Mouse (Mus musculus): ENCODE measurements around the gene Gm17606. TPM values are rescaled to one million over a fixed set of nuclear protein-coding genes. Genes with fewer than 3 reads are reported as not detected.
"Not testable (repeated sequence)": the region's sequence is repeated elsewhere in the genome, so short reads cannot be mapped to it uniquely, and the experiment has no call there.

Gene Gm17606
- polyA plus RNA-seq, 1 experiment from 2014 or later, result not detected

DNA sequence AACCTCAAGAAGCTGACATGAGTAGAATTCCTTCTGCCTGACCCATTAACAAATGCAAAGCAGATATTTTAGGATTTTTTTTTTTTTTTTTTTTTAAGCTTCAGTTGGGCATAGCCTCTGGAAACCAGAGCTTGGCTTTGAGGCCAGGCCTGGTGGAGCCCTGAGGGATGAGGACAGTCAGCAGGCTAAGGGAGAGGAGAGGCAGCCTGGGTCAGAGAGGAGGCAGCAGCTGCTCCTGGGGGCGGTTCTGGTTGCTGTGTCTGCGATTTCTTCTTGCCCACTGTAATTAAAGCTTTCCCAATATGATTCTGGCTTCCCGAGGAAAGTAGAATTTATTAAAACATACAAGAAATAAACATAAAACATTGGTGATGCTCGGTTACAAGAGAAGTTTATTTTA, 31.5 kb upstream of the Gm17606 start:
- H3K9ac ChIP-seq (ENCODE audit: low read depth, low read length), result no peak overlapping the region
- no peaks in the 10 kb centered on the region for H3K4me1 ChIP-seq (replicated peaks; ENCODE audit: control insufficient read depth, insufficient read depth, low read length)
- H3K9me3 ChIP-seq (ENCODE audit: control insufficient read depth), result no peaks in the 10 kb centered on the region
- H3K36me3 ChIP-seq (ENCODE audit: control insufficient read depth, insufficient read depth), result peaks cover 18% of the 10 kb centered on the region
- no peak for ATAC-seq
- no peak overlapping the region for H3K4me3 ChIP-seq (ENCODE audit: low read depth, low read length)
- H3K27me3 ChIP-seq (replicated peaks; ENCODE audit: control insufficient read depth, insufficient read depth, low read length), result no peaks in the 10 kb centered on the region
- no peak for TF ChIP-seq CTCF (IDR thresholded peaks at IDR 0.05; ENCODE audit: low read depth)
- 61% methylated on average over 4 of the region's 4 CpGs for WGBS
- H3K4me2 ChIP-seq (replicated peaks; ENCODE audit: low read depth), result no peak overlapping the region
- H3K27ac ChIP-seq (ENCODE audit: low read depth, low read length), result no peak overlapping the region

GRCm38 (mm10) chr14:54609962-54610361, 30.8 kb upstream of the Gm17606 start:
- Histone ChIP-seq H3K27ac (ENCODE audit: low read depth, low read length) (no peak overlapping the region), H3K4me2 (replicated peaks; ENCODE audit: low read depth) (no peak overlapping the region), H3K4me1 (replicated peaks; ENCODE audit: control insufficient read depth, insufficient read depth, low read length) (no peaks in the 10 kb centered on the region), H3K36me3 (ENCODE audit: control insufficient read depth, insufficient read depth) (peaks cover 18% of the 10 kb centered on the region), H3K9me3 (ENCODE audit: control insufficient read depth) (no peaks in the 10 kb centered on the region), H3K4me3 (ENCODE audit: low read depth, low read length) (no peak overlapping the region), H3K27me3 (replicated peaks; ENCODE audit: control insufficient read depth, insufficient read depth, low read length) (no peaks in the 10 kb centered on the region), H3K9ac (ENCODE audit: low read depth, low read length) (no peak overlapping the region)
- peak; percentile 69 for TF ChIP-seq CTCF (IDR thresholded peaks at IDR 0.05; ENCODE audit: low read depth)
- ATAC-seq, result no peak
- 79% methylated on average over 4 of the region's 4 CpGs for WGBS

DNA sequence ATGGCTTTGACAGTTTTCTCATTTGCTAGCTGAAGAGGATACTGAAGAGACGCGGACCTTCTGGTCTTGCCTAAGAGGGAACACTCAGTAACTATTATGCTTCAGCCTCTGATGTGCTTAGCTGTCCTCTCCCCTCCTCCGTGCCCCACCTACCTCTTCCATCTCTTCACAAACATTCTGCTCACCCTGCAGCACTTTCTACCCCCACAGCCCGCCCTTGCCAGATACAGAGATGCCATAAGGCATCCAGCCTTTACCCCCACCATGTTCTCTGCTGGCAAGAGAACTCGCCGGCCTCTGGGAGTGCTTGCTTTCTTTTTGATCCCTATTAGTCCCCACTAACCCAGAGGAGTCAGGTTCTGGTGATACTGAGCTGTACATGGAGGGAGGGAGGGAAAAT, 30.1 kb upstream of the Gm17606 start:
- H3K9me3 ChIP-seq (ENCODE audit: control insufficient read depth), result no peaks in the 10 kb centered on the region
- no peak overlapping the region for H3K4me2 ChIP-seq (replicated peaks; ENCODE audit: low read depth)
- no peak overlapping the region for H3K4me3 ChIP-seq (ENCODE audit: low read depth, low read length)
- ATAC-seq, result no peak
- H3K27me3 ChIP-seq (replicated peaks; ENCODE audit: control insufficient read depth, insufficient read depth, low read length), result no peaks in the 10 kb centered on the region
- no peak for TF ChIP-seq CTCF (IDR thresholded peaks at IDR 0.05; ENCODE audit: low read depth)
- peaks cover 23% of the 10 kb centered on the region for H3K36me3 ChIP-seq (ENCODE audit: control insufficient read depth, insufficient read depth)
- no peaks in the 10 kb centered on the region for H3K4me1 ChIP-seq (replicated peaks; ENCODE audit: control insufficient read depth, insufficient read depth, low read length)
- no peak overlapping the region for H3K27ac ChIP-seq (ENCODE audit: low read depth, low read length)
- WGBS, result 82% methylated on average over 6 of the region's 6 CpGs
- H3K9ac ChIP-seq (ENCODE audit: low read depth, low read length), result no peak overlapping the region

- H3K4me2 ChIP-seq (replicated peaks; ENCODE audit: low read depth); H3K27me3 ChIP-seq (replicated peaks; ENCODE audit: control insufficient read depth, insufficient read depth, low read length); H3K9me3 ChIP-seq (ENCODE audit: control insufficient read depth); H3K27ac ChIP-seq (ENCODE audit: low read depth, low read length); H3K4me3 ChIP-seq (ENCODE audit: low read depth, low read length); H3K9ac ChIP-seq (ENCODE audit: low read depth, low read length); H3K4me1 ChIP-seq (replicated peaks; ENCODE audit: control insufficient read depth, insufficient read depth, low read length); ATAC-seq: not testable (repeated sequence)
- 88% methylated on average over 16 of the region's 16 CpGs for WGBS
- peaks cover 30% of the 10 kb centered on the region for H3K36me3 ChIP-seq (ENCODE audit: control insufficient read depth, insufficient read depth)
These were observed 26.6 kb upstream of the Gm17606 start for GRCm38 (mm10) chr14:54614130-54614529.

GRCm38 (mm10) chr14:54616226-54616825, 24.4 kb upstream of the Gm17606 start:
- H3K9ac ChIP-seq (ENCODE audit: low read depth, low read length), result no peak overlapping the region
- no peak for TF ChIP-seq CTCF (IDR thresholded peaks at IDR 0.05; ENCODE audit: low read depth)
- H3K27me3 ChIP-seq (replicated peaks; ENCODE audit: control insufficient read depth, insufficient read depth, low read length), result no peaks in the 10 kb centered on the region
- H3K4me2 ChIP-seq (replicated peaks; ENCODE audit: low read depth), result no peak overlapping the region
- no peaks in the 10 kb centered on the region for H3K9me3 ChIP-seq (ENCODE audit: control insufficient read depth)
- no peak for ATAC-seq
- peaks cover 30% of the 10 kb centered on the region for H3K36me3 ChIP-seq (ENCODE audit: control insufficient read depth, insufficient read depth)
- WGBS, result 89% methylated on average over 16 of the region's 16 CpGs
- H3K4me1 ChIP-seq (replicated peaks; ENCODE audit: control insufficient read depth, insufficient read depth, low read length), result no peaks in the 10 kb centered on the region
- H3K27ac ChIP-seq (ENCODE audit: low read depth, low read length), result no peak overlapping the region
- no peak overlapping the region for H3K4me3 ChIP-seq (ENCODE audit: low read depth, low read length)

GRCm38 (mm10) chr14:54617152-54617896, 23.4 kb upstream of the Gm17606 start:
- peak; percentile 32 for ATAC-seq
- Histone ChIP-seq H3K4me2 (replicated peaks; ENCODE audit: low read depth) (peak overlapping the region; percentile 84), H3K9ac (ENCODE audit: low read depth, low read length) (peak overlapping the region; percentile 76), H3K36me3 (ENCODE audit: control insufficient read depth, insufficient read depth) (peaks cover 22% of the 10 kb centered on the region), H3K27me3 (replicated peaks; ENCODE audit: control insufficient read depth, insufficient read depth, low read length) (no peaks in the 10 kb centered on the region), H3K27ac (ENCODE audit: low read depth, low read length) (peak overlapping the region; percentile 41; the same call in 1 of the 2 replicates), H3K4me1 (replicated peaks; ENCODE audit: control insufficient read depth, insufficient read depth, low read length) (no peaks in the 10 kb centered on the region), H3K4me3 (ENCODE audit: low read depth, low read length) (peak overlapping the region; percentile 80), H3K9me3 (ENCODE audit: control insufficient read depth) (no peaks in the 10 kb centered on the region)
- WGBS, result under 1% methylated on average over 38 of the region's 38 CpGs
- TF ChIP-seq CTCF (IDR thresholded peaks at IDR 0.05; ENCODE audit: low read depth), result peak; percentile 50

All from intestine, postnatal 0 days (tissue).